Mouse (Mus musculus) gonadal fat pad, adult 2 months (tissue): ENCODE data around the gene Il13ra1. TPM values are rescaled to one million over a fixed set of nuclear protein-coding genes. Genes with fewer than 3 reads are reported as not detected.

ENCODE experiments used
- DNase-seq: peaks from one replicate; pipeline ENCODE4 v3.0.0-alpha.2; 2012; ENCODE audit warnings: low read depth
- polyA plus RNA-seq: library from polyadenylated mRNA; depleted of rRNA; stranded (reverse); fragments of >200 nt; gene quantifications from 2 replicates; pipeline ENCODE4 v1.2.3, GENCODE M21; 2012; rRNA removed

The Il13ra1 gene
- polyA plus RNA-seq, 1 experiment = 5.2 TPM

DNA sequence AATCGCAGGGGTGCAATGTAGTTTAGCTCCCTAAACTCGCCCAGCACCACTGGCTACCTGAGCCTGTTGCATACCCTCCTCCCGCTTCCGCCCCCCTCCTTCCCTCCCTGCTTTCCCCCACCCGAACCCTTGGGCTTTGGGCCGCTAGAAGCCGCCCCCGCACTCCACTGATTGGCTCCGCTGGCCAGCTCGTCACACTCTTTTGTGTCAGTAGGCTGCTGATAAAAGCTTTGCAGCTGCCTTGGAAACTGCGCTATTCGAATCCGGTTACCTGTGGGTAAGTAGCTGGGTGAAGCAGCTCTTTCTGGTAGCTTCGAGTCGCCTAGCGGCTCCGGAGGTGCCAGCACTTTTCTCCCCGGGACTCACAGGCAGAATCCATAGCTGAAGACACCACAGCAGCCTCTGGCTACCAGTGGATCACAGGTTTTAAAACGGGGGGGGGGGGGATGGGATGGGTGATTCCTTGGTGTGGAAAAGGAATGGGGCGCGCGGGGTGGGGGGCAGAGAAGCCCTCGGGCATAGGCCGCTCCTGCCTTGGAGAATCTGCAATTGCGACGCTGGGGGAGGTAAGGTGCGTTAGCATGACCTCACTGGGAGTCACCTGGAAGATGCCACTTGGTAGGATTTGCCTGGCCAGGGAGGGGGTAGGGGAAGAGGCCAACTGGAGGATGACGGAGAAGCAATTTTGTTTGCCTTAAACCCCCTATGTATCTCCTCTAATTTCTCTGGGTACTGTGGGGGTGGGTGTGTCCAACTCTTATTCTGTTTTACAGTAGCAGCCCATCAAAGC is 84.0 kb downstream of the Il13ra1 start, which contains the start of gene Zcchc12:
Gene Zcchc12 (plus strand): TSS at position 169 of the 790 bp plus-strand sequence.
- no peak for DNase-seq

DNA sequence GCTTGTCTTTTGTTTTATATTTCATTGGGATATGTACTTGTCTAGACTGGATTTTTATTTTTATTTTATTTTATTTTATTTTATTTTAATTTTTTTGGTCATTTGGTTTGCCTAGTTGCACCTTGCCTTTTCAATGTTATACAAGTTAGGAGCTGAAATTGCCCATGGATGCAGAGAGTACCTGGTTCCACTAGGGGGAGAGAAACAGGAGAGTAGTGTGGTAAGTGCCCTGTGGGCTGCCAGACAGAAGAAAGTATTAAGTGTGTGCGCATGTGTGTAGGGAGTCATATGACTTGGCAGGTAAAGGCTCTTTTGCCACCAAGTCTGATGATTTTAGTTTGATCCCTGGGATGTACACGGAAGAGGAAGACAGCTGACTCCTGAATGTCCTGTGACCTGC is 97.6 kb downstream of the Il13ra1 start:
- no peak for DNase-seq

DNA sequence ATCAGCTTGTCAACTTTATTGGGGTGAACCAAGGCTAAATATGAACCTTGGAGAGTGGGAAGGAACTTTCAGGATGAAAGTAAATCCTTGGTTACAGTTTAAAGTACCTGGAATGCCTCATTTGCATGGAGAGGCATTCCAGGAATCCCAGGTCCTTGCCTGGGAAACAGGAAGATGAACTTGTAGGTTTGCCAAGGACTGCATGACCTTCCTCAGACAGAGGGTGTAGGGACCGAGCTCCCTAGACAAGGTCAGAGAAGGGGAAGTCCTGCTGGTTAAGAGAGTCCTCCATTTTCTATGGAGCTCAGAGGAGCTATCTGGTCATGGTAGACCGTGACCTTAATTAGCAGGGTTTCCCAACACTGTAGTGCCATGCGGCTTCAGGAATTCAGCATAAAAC is 99.3 kb downstream of the Il13ra1 start:
- DNase-seq = no peak

Other genes with a start within 250 kb of the Il13ra1 start
- 2.4 and 2.6 TPM in 2 replicates for gene Dock11, start 223.3 kb upstream of the Il13ra1 start, polyA plus RNA-seq
- gene Zcchc12, start 83.8 kb downstream of the Il13ra1 start, polyA plus RNA-seq = 0.04 and 0.15 TPM in 2 replicates
- 4.6 and 7.1 TPM in 2 replicates for gene Lonrf3, start 216.2 kb downstream of the Il13ra1 start, polyA plus RNA-seq